Mouse (Mus musculus) CH12.LX (cell line): ENCODE results near the gene Zfp810. TPM values are rescaled to one million over a fixed set of nuclear protein-coding genes. Genes with fewer than 3 reads are reported as not detected.

Source experiments
- DNase-seq: peaks from one replicate; pipeline ENCODE4 v3.0.0-alpha.2; 2013; ENCODE audit errors: extremely low read depth
- H3K27ac ChIP-seq: 2 replicates; pipeline ENCODE4 v1.5.1; 2012; ENCODE audit warnings: low read depth, mild to moderate bottlenecking, control low read depth, moderate library complexity; ENCODE audit not compliant: insufficient read depth
- H3K27me3 ChIP-seq: replicated peaks from 2 replicates; pipeline ENCODE3; 2012; ENCODE audit warnings: inconsistent platforms
- H3K36me3 ChIP-seq, 2 experiments: replicated peaks in 1 of 2; 2 replicates each; pipeline versions ENCODE3 to v1.6.1; 2012; ENCODE audit warnings: inconsistent platforms in 1 of 2, low read length in 1 of 2, mild to moderate bottlenecking in 1 of 2, mixed read lengths in 1 of 2, moderate library complexity in 1 of 2; ENCODE audit not compliant: control insufficient read depth in 1 of 2, insufficient read depth in 1 of 2
- H3K4me1 ChIP-seq, 2 experiments: 2 replicates each; pipeline ENCODE4 v1.6.1; 2012; ENCODE audit warnings: inconsistent platforms in 1 of 2, moderate library complexity in 1 of 2; ENCODE audit not compliant: insufficient read depth in 2 of 2, control insufficient read depth in 1 of 2
- H3K4me2 ChIP-seq: 2 replicates; pipeline ENCODE4 v1.6.1; 2012; ENCODE audit warnings: low read depth, mild to moderate bottlenecking, control low read depth; ENCODE audit not compliant: poor library complexity, insufficient read depth, severe bottlenecking
- H3K4me3 ChIP-seq, 3 experiments: fragments of 150-350 bp in 1 of 3; sonication (generic) in 1 of 3; replicated peaks in 1 of 3; 2 replicates each; pipeline versions ENCODE3 to v1.5.1; 2011 to 2012; ENCODE audit warnings: low read depth in 2 of 3, low read length in 2 of 3, mild to moderate bottlenecking in 2 of 3, moderate library complexity in 2 of 3, control low read depth in 1 of 3, improper control_type of control experiment in 1 of 3, inconsistent platforms in 1 of 3, mixed read lengths in 1 of 3; ENCODE audit not compliant: poor library complexity in 1 of 3
- H3K79me2 ChIP-seq: replicated peaks from 2 replicates; pipeline ENCODE4 v1.6.1; 2012; ENCODE audit warnings: mild to moderate bottlenecking, moderate library complexity; ENCODE audit not compliant: control insufficient read depth, poor library complexity, insufficient read depth, severe bottlenecking; ENCODE audit errors: extremely low read depth
- H3K9ac ChIP-seq: 2 replicates; pipeline ENCODE4 v1.6.1; 2012; ENCODE audit warnings: low read depth, mild to moderate bottlenecking, control low read depth, moderate library complexity; ENCODE audit not compliant: insufficient read depth
- H3K9me3 ChIP-seq: replicated peaks from 2 replicates; pipeline ENCODE3; 2012; ENCODE audit warnings: low read length, inconsistent platforms, mixed read lengths
- BHLHE40 ChIP-seq: IDR thresholded peaks from 2 replicates; pipeline ENCODE4 v1.6.1; 2011; ENCODE audit warnings: mild to moderate bottlenecking, low read depth, low read length, improper control_type of control experiment
- CHD1 ChIP-seq: IDR thresholded peaks from 2 replicates; pipeline ENCODE4 v1.6.1; 2012; ENCODE audit warnings: low read depth, low read length, improper control_type of control experiment, inconsistent platforms
- CHD2 ChIP-seq: IDR thresholded peaks from 2 replicates; pipeline ENCODE4 v1.6.1; 2011; ENCODE audit warnings: low read length, improper control_type of control experiment
- CTCF ChIP-seq, 2 experiments: IDR thresholded peaks in 1 of 2; conservative IDR thresholded peaks in 1 of 2; 2 replicates each; pipeline ENCODE4 v1.5.1; 2011 to 2012; ENCODE audit warnings: low read depth in 2 of 2, low read length in 2 of 2, improper control_type of control experiment in 1 of 2, inconsistent platforms in 1 of 2, mild to moderate bottlenecking in 1 of 2, moderate library complexity in 1 of 2
- E2F4 ChIP-seq: IDR thresholded peaks from 2 replicates; pipeline ENCODE4 v1.6.1; 2011; ENCODE audit warnings: low read depth, low read length, improper control_type of control experiment; ENCODE audit not compliant: insufficient replicate concordance
- ELF1 ChIP-seq: IDR thresholded peaks from 2 replicates; pipeline ENCODE4 v1.6.1; 2014; ENCODE audit warnings: low read depth, mild to moderate bottlenecking, inconsistent platforms, low read length, improper control_type of control experiment
- EP300 ChIP-seq: IDR thresholded peaks from 2 replicates; pipeline ENCODE4 v1.6.1; 2011; ENCODE audit warnings: low read length, improper control_type of control experiment
- ETS1 ChIP-seq: conservative IDR thresholded peaks from 2 replicates; pipeline ENCODE4 v1.6.1; 2012; ENCODE audit warnings: low read depth, mild to moderate bottlenecking, inconsistent platforms, low read length, improper control_type of control experiment, moderate library complexity
- GABPA ChIP-seq: IDR thresholded peaks from 2 replicates; pipeline ENCODE4 v1.6.1; 2012; ENCODE audit warnings: low read depth, low read length, improper control_type of control experiment, inconsistent platforms; ENCODE audit not compliant: insufficient replicate concordance
- HCFC1 ChIP-seq: IDR thresholded peaks from 2 replicates; pipeline ENCODE4 v1.6.1; 2012; ENCODE audit warnings: low read depth, mild to moderate bottlenecking, inconsistent platforms, low read length, improper control_type of control experiment
- IRF4 ChIP-seq: IDR thresholded peaks from 2 replicates; pipeline ENCODE4 v1.6.1; 2014; ENCODE audit warnings: low read depth, mild to moderate bottlenecking, inconsistent platforms, low read length, improper control_type of control experiment
- JUN ChIP-seq: IDR thresholded peaks from 2 replicates; pipeline ENCODE4 v1.6.1; 2011; ENCODE audit warnings: low read depth, mild to moderate bottlenecking, low read length, improper control_type of control experiment, moderate library complexity; ENCODE audit not compliant: insufficient read depth
- JUND ChIP-seq: conservative IDR thresholded peaks from 2 replicates; pipeline ENCODE4 v1.6.1; 2011; ENCODE audit warnings: low read depth, low read length, improper control_type of control experiment
- KAT2A ChIP-seq: IDR thresholded peaks from 2 replicates; pipeline ENCODE4 v1.6.1; 2012; ENCODE audit warnings: low read length, improper control_type of control experiment, inconsistent platforms; ENCODE audit not compliant: insufficient replicate concordance
- MAFK ChIP-seq: IDR thresholded peaks from 2 replicates; pipeline ENCODE4 v1.6.1; 2011; ENCODE audit warnings: low read length, improper control_type of control experiment; ENCODE audit not compliant: insufficient replicate concordance
- MAX ChIP-seq: IDR thresholded peaks from 2 replicates; pipeline ENCODE4 v1.6.1; 2011; ENCODE audit warnings: low read length, improper control_type of control experiment
- MAZ ChIP-seq: IDR thresholded peaks from 2 replicates; pipeline ENCODE4 v1.6.1; 2012; ENCODE audit warnings: low read depth, mild to moderate bottlenecking, inconsistent platforms, low read length, improper control_type of control experiment, moderate library complexity
- MEF2A ChIP-seq: IDR thresholded peaks from 2 replicates; pipeline ENCODE4 v1.6.1; 2014; ENCODE audit warnings: low read depth, mild to moderate bottlenecking, inconsistent platforms, low read length, improper control_type of control experiment, borderline replicate concordance
- MXI1 ChIP-seq: IDR thresholded peaks from 2 replicates; pipeline ENCODE4 v1.6.1; 2011; ENCODE audit warnings: mild to moderate bottlenecking, low read depth, low read length, improper control_type of control experiment
- MYC ChIP-seq: IDR thresholded peaks from 2 replicates; pipeline ENCODE4 v1.6.1; 2011; ENCODE audit warnings: low read depth, mild to moderate bottlenecking, improper control_type of control experiment, low read length
- NELFE ChIP-seq: IDR thresholded peaks from 2 replicates; pipeline ENCODE4 v1.6.1; 2011; ENCODE audit warnings: low read depth, low read length, improper control_type of control experiment
- NRF1 ChIP-seq: IDR thresholded peaks from 2 replicates; pipeline ENCODE4 v1.6.1; 2014; ENCODE audit warnings: low read depth, mild to moderate bottlenecking, inconsistent platforms, low read length, improper control_type of control experiment, moderate library complexity
- PAX5 ChIP-seq: IDR thresholded peaks from 2 replicates; pipeline ENCODE4 v1.6.1; 2012; ENCODE audit warnings: low read length, inconsistent platforms, mixed read lengths
- POLR2A ChIP-seq: IDR thresholded peaks from 2 replicates; pipeline ENCODE4 v1.6.1; 2011; ENCODE audit warnings: low read depth, mild to moderate bottlenecking, improper control_type of control experiment, low read length
- POLR2AphosphoS2 ChIP-seq: IDR thresholded peaks from 2 replicates; pipeline ENCODE4 v1.6.1; 2011; ENCODE audit warnings: low read depth, low read length, improper control_type of control experiment
- RAD21 ChIP-seq: IDR thresholded peaks from 2 replicates; pipeline ENCODE4 v1.6.1; 2011; ENCODE audit warnings: low read depth, mild to moderate bottlenecking, low read length, improper control_type of control experiment, moderate library complexity
- RCOR1 ChIP-seq: conservative IDR thresholded peaks from 2 replicates; pipeline ENCODE4 v1.6.1; 2012; ENCODE audit warnings: low read depth, mild to moderate bottlenecking, inconsistent platforms, low read length, improper control_type of control experiment
- SIN3A ChIP-seq: IDR thresholded peaks from 2 replicates; pipeline ENCODE4 v1.6.1; 2012; ENCODE audit warnings: low read length, improper control_type of control experiment, inconsistent platforms
- SMC3 ChIP-seq: IDR thresholded peaks from 2 replicates; pipeline ENCODE4 v1.6.1; 2011; ENCODE audit warnings: low read depth, low read length, improper control_type of control experiment
- TBP ChIP-seq: conservative IDR thresholded peaks from 2 replicates; pipeline ENCODE4 v1.6.1; 2011; ENCODE audit warnings: low read depth, low read length, improper control_type of control experiment
- TCF12 ChIP-seq: IDR thresholded peaks from 2 replicates; pipeline ENCODE4 v1.6.1; 2014; ENCODE audit warnings: low read depth, mild to moderate bottlenecking, inconsistent platforms, low read length, improper control_type of control experiment
- USF1 ChIP-seq: IDR thresholded peaks from 2 replicates; pipeline ENCODE4 v1.6.1; 2014; ENCODE audit warnings: low read depth, mild to moderate bottlenecking, inconsistent platforms, low read length, improper control_type of control experiment
- USF2 ChIP-seq: conservative IDR thresholded peaks from 2 replicates; pipeline ENCODE4 v1.6.1; 2011; ENCODE audit warnings: low read depth, low read length, improper control_type of control experiment
- ZC3H11A ChIP-seq: IDR thresholded peaks from 2 replicates; pipeline ENCODE4 v1.6.1; 2012; ENCODE audit warnings: low read depth, mild to moderate bottlenecking, inconsistent platforms, low read length, improper control_type of control experiment
- ZKSCAN1 ChIP-seq: IDR thresholded peaks from 2 replicates; pipeline ENCODE4 v1.6.1; 2012; ENCODE audit warnings: low read depth, inconsistent platforms, low read length, improper control_type of control experiment, borderline replicate concordance
- ZMIZ1 ChIP-seq: IDR thresholded peaks from 2 replicates; pipeline ENCODE4 v1.6.1; 2012; ENCODE audit warnings: low read depth, mild to moderate bottlenecking, inconsistent platforms, low read length, improper control_type of control experiment
- ZNF384 ChIP-seq: IDR thresholded peaks from 2 replicates; pipeline ENCODE4 v1.6.1; 2012; ENCODE audit warnings: low read depth, low read length, improper control_type of control experiment, inconsistent platforms
- dilution Hi-C: fragments of 300-500 bp; cut with MboI; formaldehyde crosslinking; loops from 2 replicates; pipeline ENCODE4 v1.14.3; 2020; ENCODE audit warnings: low sequenced_read_pairs; ENCODE audit not compliant: extremely low pct_unique_long_range_greater_than_20kb, extremely low pct_ligation_motif_present
- in situ Hi-C: fragments of 300-500 bp; cut with MboI; formaldehyde crosslinking; loops from 3 replicates; pipeline ENCODE4 v1.14.3; 2019; ENCODE audit warnings: low sequenced_read_pairs, low pct_ligation_motif_present, low pct_unique_long_range_greater_than_20kb, mixed read lengths
- polyA plus RNA-seq: library from polyadenylated mRNA; unstranded; fragments of >175 nt; gene quantifications from 2 replicates; pipeline ENCODE4 v1.2.1, GENCODE M21; 2012; ENCODE audit warnings: low read depth; ENCODE audit not compliant: insufficient read length
- total RNA-seq, 2 experiments: library from RNA; depleted of rRNA; stranded (reverse); fragments of 300-350 nt in 1 of 2; fragments of >200 nt in 1 of 2; gene quantifications; 2 replicates each; pipeline ENCODE4 v1.2.3; 2012 to 2014

Gene Zfp810
- total RNA-seq (2012; rRNA removed): 7.1 and 7.2 TPM in 2 replicates
- total RNA-seq (2014; rRNA removed): 7.5 and 9.7 TPM in 2 replicates
- 4.0 and 4.3 TPM in 2 replicates for polyA plus RNA-seq

GRCm38 (mm10) chr9:22307156-22307919, at the start of gene Zfp810:
Gene Zfp810 (minus strand): TSS chr9:22307648.
- in situ Hi-C loops (loop anchor here (5.0 kb wide), 1 partner anchor 80 kb away; the partner anchor contains the start of gene Zfp809), dilution Hi-C loops (no loop called here)
- H3K9me3 ChIP-seq: peaks cover 26% of the 10 kb centered on the region
- H3K27ac ChIP-seq: no peak within 1 kb of the TSS
- H3K79me2 ChIP-seq: no peaks in the 10 kb centered on the region
- peak within 1 kb of the TSS; percentile 87 for H3K4me2 ChIP-seq
- no peaks in the 10 kb centered on the region for H3K27me3 ChIP-seq
- H3K4me1 ChIP-seq: peaks cover 0 to 10% of the 10 kb centered on the region in 2 experiments; a peak in 2 of 4 replicates
- peaks cover 16 to 27% of the 10 kb centered on the region in 2 experiments for H3K36me3 ChIP-seq
- peak within 1 kb of the TSS; percentile 91 to 92 (median 91) for H3K4me3 ChIP-seq
- peak within 1 kb of the TSS; percentile 79 for H3K9ac ChIP-seq
- peak; percentile 98 for DNase-seq
- peak; percentile 43; the same call in 1 of the 2 replicates for TF ChIP-seq MXI1
- TF ChIP-seq HCFC1: peak; percentile 73
- peak; percentile 80; the same call in 1 of the 2 replicates for TF ChIP-seq TBP
- peak; percentile 56 for TF ChIP-seq NRF1
- peak; percentile 64; the same call in 1 of the 2 replicates for TF ChIP-seq KAT2A
- TF ChIP-seq ELF1: peak; percentile 75
- TF ChIP-seq SMC3: no peak; the same call in 1 of the 2 replicates
- no peak for TF ChIP-seq USF1
- peak; percentile 67 for TF ChIP-seq POLR2A
- TF ChIP-seq MEF2A: no peak
- TF ChIP-seq EP300: no peak
- TF ChIP-seq ZNF384: no peak
- TF ChIP-seq ETS1: 0 out of 2 replicates have a peak, but pooled peaks have one; percentile 7
- TF ChIP-seq MYC: peak; percentile 45; the same call in 1 of the 2 replicates
- no peak; the same call in 1 of the 2 replicates for TF ChIP-seq MAX
- no peak for TF ChIP-seq CHD1
- TF ChIP-seq RAD21: no peak
- TF ChIP-seq JUND: no peak; the same call in 1 of the 2 replicates
- peak; percentile 62 for TF ChIP-seq NELFE
- TF ChIP-seq CHD2: peak; percentile 92
- TF ChIP-seq ZKSCAN1: no peak
- TF ChIP-seq GABPA: no peak
- TF ChIP-seq PAX5: no peak
- TF ChIP-seq MAZ: no peak
- no peak for TF ChIP-seq CTCF (conservative IDR thresholded peaks at IDR 0.05 in 1 of 2, IDR thresholded peaks at IDR 0.05 in 1 of 2; ENCODE audit: low read depth in 2 of 2, low read length in 2 of 2)
- TF ChIP-seq BHLHE40: no peak
- TF ChIP-seq SIN3A: no peak; the same call in 1 of the 2 replicates
- no peak for TF ChIP-seq ZC3H11A
- TF ChIP-seq E2F4: peak; percentile 79; the same call in 1 of the 2 replicates
- TF ChIP-seq ZMIZ1: peak; percentile 67; the same call in 1 of the 2 replicates
- TF ChIP-seq JUN: no peak
- TF ChIP-seq USF2: no peak
- TF ChIP-seq POLR2AphosphoS2: no peak
- TF ChIP-seq MAFK: no peak
- peak; percentile 45; the same call in 1 of the 2 replicates for TF ChIP-seq TCF12
- peak; percentile 16; the same call in 1 of the 2 replicates for TF ChIP-seq RCOR1
- TF ChIP-seq IRF4: no peak; the same call in 1 of the 2 replicates
